Mouse (Mus musculus) activated CD4-positive, CD25-positive, alpha-beta regulatory T cell, adult 9 weeks (primary cell): ENCODE results near the gene Cnmd. TPM values are rescaled to one million over a fixed set of nuclear protein-coding genes. Genes with fewer than 3 reads are reported as not detected.

Experiments used
- polyA plus RNA-seq: library from polyadenylated mRNA; unstranded; fragments of 100-300 nt; shearing (Covaris generic); gene quantifications from one replicate; pipeline ENCODE4 v1.2.1, GENCODE M21; 2017

Gene Cnmd
- not detected for polyA plus RNA-seq

GRCm38 (mm10) chr14:79662001-79662400 lies at the start of gene Cnmd:
TSS of gene Cnmd (minus strand) at chr14:79662170.

Other genes starting within 250 kb of the Cnmd start
- 2.5 TPM for gene Kbtbd7, start 235.7 kb downstream of the Cnmd start, polyA plus RNA-seq
- 0.31 TPM for gene Kbtbd6, start 210.3 kb downstream of the Cnmd start, polyA plus RNA-seq
- 192 TPM for gene Elf1, start 181.0 kb downstream of the Cnmd start, polyA plus RNA-seq
- gene Wbp4, start 180.7 kb downstream of the Cnmd start, polyA plus RNA-seq, result 34.9 TPM
- gene Sugt1, start 74.5 kb downstream of the Cnmd start, polyA plus RNA-seq, result 143 TPM
- gene Pcdh8, start 109.1 kb upstream of the Cnmd start, polyA plus RNA-seq, result not detected